Mouse (Mus musculus): Measurements from ENCODE around the gene Necap1. TPM values are rescaled to one million over a fixed set of nuclear protein-coding genes. Genes with fewer than 3 reads are reported as not detected.
A peak's percentile ranks its signal among the peaks of the same experiment; 100 is the strongest.

Necap1 gene
- polyA plus RNA-seq, 1 experiment, result 66.1 TPM

- TF ChIP-seq CTCF (IDR thresholded peaks at IDR 0.05; ENCODE audit: low read depth, low read length), result no peak
- no peak for TF ChIP-seq EP300 (IDR thresholded peaks at IDR 0.05; ENCODE audit: insufficient read depth, low read depth, low read length)
- no peak for TF ChIP-seq POLR2A (IDR thresholded peaks at IDR 0.05; ENCODE audit: insufficient read depth, low read length)
- Histone ChIP-seq H3K9me3 (replicated peaks; ENCODE audit: control insufficient read depth, insufficient read depth, low read length, poor library complexity, severe bottlenecking) (peaks cover 11% of the 10 kb centered on the region), H3K27ac (ENCODE audit: insufficient read depth, low read length) (no peak overlapping the region), H3K27me3 (ENCODE audit: control insufficient read depth, insufficient read depth, low read length, poor library complexity, severe bottlenecking) (no peaks in the 10 kb centered on the region), H3K9ac (ENCODE audit: low read depth, poor library complexity, severe bottlenecking) (no peak overlapping the region), H3K4me3 (ENCODE audit: low read depth, low read length) (no peak overlapping the region), H3K36me3 (ENCODE audit: control insufficient read depth, insufficient read depth, low read length, poor library complexity, severe bottlenecking) (peaks cover 43% of the 10 kb centered on the region), H3K4me1 (ENCODE audit: control insufficient read depth, insufficient read depth, low read length) (no peaks in the 10 kb centered on the region)
Measured at GRCm38 (mm10) chr6:122889599-122889998, 15.3 kb downstream of the Necap1 start.

- H3K9ac ChIP-seq (ENCODE audit: low read depth, poor library complexity, severe bottlenecking), result no peak overlapping the region
- H3K36me3 ChIP-seq (ENCODE audit: control insufficient read depth, insufficient read depth, low read length, poor library complexity, severe bottlenecking), result peaks cover 20% of the 10 kb centered on the region
- TF ChIP-seq EP300 (IDR thresholded peaks at IDR 0.05; ENCODE audit: insufficient read depth, low read depth, low read length), result 0 out of 2 replicates have a peak, but pooled peaks have one; percentile 30
- no peak for TF ChIP-seq POLR2A (IDR thresholded peaks at IDR 0.05; ENCODE audit: insufficient read depth, low read length)
- peak; percentile 76 for TF ChIP-seq CTCF (IDR thresholded peaks at IDR 0.05; ENCODE audit: low read depth, low read length)
- H3K4me3 ChIP-seq (ENCODE audit: low read depth, low read length), result no peak overlapping the region
- H3K27me3 ChIP-seq (ENCODE audit: control insufficient read depth, insufficient read depth, low read length, poor library complexity, severe bottlenecking), result no peaks in the 10 kb centered on the region
- H3K27ac ChIP-seq (ENCODE audit: insufficient read depth, low read length), result no peak overlapping the region
- H3K4me1 ChIP-seq (ENCODE audit: control insufficient read depth, insufficient read depth, low read length), result no peaks in the 10 kb centered on the region
- H3K9me3 ChIP-seq (replicated peaks; ENCODE audit: control insufficient read depth, insufficient read depth, low read length, poor library complexity, severe bottlenecking), result peaks cover 7% of the 10 kb centered on the region
Measured at GRCm38 (mm10) chr6:122892442-122893049, 18.3 kb downstream of the Necap1 start.

GRCm38 (mm10) chr6:122919922-122920321 is 45.6 kb downstream of the Necap1 start:
- TF ChIP-seq CTCF (IDR thresholded peaks at IDR 0.05; ENCODE audit: low read depth, low read length) (no peak), POLR2A (IDR thresholded peaks at IDR 0.05; ENCODE audit: insufficient read depth, low read length) (no peak), EP300 (IDR thresholded peaks at IDR 0.05; ENCODE audit: insufficient read depth, low read depth, low read length) (no peak)
- no peak overlapping the region for H3K27ac ChIP-seq (ENCODE audit: insufficient read depth, low read length)
- no peaks in the 10 kb centered on the region for H3K4me1 ChIP-seq (ENCODE audit: control insufficient read depth, insufficient read depth, low read length)
- H3K9me3 ChIP-seq (replicated peaks; ENCODE audit: control insufficient read depth, insufficient read depth, low read length, poor library complexity, severe bottlenecking), result no peaks in the 10 kb centered on the region
- H3K9ac ChIP-seq (ENCODE audit: low read depth, poor library complexity, severe bottlenecking), result no peak overlapping the region
- no peaks in the 10 kb centered on the region for H3K27me3 ChIP-seq (ENCODE audit: control insufficient read depth, insufficient read depth, low read length, poor library complexity, severe bottlenecking)
- H3K4me3 ChIP-seq (ENCODE audit: low read depth, low read length), result no peak overlapping the region
- no peaks in the 10 kb centered on the region for H3K36me3 ChIP-seq (ENCODE audit: control insufficient read depth, insufficient read depth, low read length, poor library complexity, severe bottlenecking)

- TF ChIP-seq POLR2A (IDR thresholded peaks at IDR 0.05; ENCODE audit: insufficient read depth, low read length) (no peak), EP300 (IDR thresholded peaks at IDR 0.05; ENCODE audit: insufficient read depth, low read depth, low read length) (no peak), CTCF (IDR thresholded peaks at IDR 0.05; ENCODE audit: low read depth, low read length) (no peak)
- Histone ChIP-seq H3K9me3 (replicated peaks; ENCODE audit: control insufficient read depth, insufficient read depth, low read length, poor library complexity, severe bottlenecking) (no peaks in the 10 kb centered on the region), H3K36me3 (ENCODE audit: control insufficient read depth, insufficient read depth, low read length, poor library complexity, severe bottlenecking) (no peaks in the 10 kb centered on the region), H3K27me3 (ENCODE audit: control insufficient read depth, insufficient read depth, low read length, poor library complexity, severe bottlenecking) (no peaks in the 10 kb centered on the region), H3K4me3 (ENCODE audit: low read depth, low read length) (no peak within 1 kb of the TSS), H3K4me1 (ENCODE audit: control insufficient read depth, insufficient read depth, low read length) (no peaks in the 10 kb centered on the region), H3K9ac (ENCODE audit: low read depth, poor library complexity, severe bottlenecking) (no peak within 1 kb of the TSS), H3K27ac (ENCODE audit: insufficient read depth, low read length) (no peak within 1 kb of the TSS)
Measured at GRCm38 (mm10) chr6:122921451-122921850, 47.2 kb downstream of the Necap1 start, which contains the start of gene Clec4a1. TSS of gene Clec4a1 (plus strand) at chr6:122921848.

- no peak for TF ChIP-seq POLR2A (IDR thresholded peaks at IDR 0.05; ENCODE audit: insufficient read depth, low read length)
- no peak for TF ChIP-seq EP300 (IDR thresholded peaks at IDR 0.05; ENCODE audit: insufficient read depth, low read depth, low read length)
- no peak for TF ChIP-seq CTCF (IDR thresholded peaks at IDR 0.05; ENCODE audit: low read depth, low read length)
- Histone ChIP-seq H3K27me3 (ENCODE audit: control insufficient read depth, insufficient read depth, low read length, poor library complexity, severe bottlenecking) (no peaks in the 10 kb centered on the region), H3K4me3 (ENCODE audit: low read depth, low read length) (no peak overlapping the region), H3K9ac (ENCODE audit: low read depth, poor library complexity, severe bottlenecking) (no peak overlapping the region), H3K4me1 (ENCODE audit: control insufficient read depth, insufficient read depth, low read length) (no peaks in the 10 kb centered on the region), H3K9me3 (replicated peaks; ENCODE audit: control insufficient read depth, insufficient read depth, low read length, poor library complexity, severe bottlenecking) (no peaks in the 10 kb centered on the region), H3K27ac (ENCODE audit: insufficient read depth, low read length) (no peak overlapping the region), H3K36me3 (ENCODE audit: control insufficient read depth, insufficient read depth, low read length, poor library complexity, severe bottlenecking) (no peaks in the 10 kb centered on the region)
Measured at GRCm38 (mm10) chr6:122934845-122935244, 60.6 kb downstream of the Necap1 start.

Other genes starting within 250 kb of the Necap1 start
- 203 and 217 TPM in 2 replicates for gene Dppa3, start 248.1 kb upstream of the Necap1 start, polyA plus RNA-seq (2011; ENCODE audit: insufficient read depth, insufficient read length, low read depth, missing spikeins)
- gene Nanog, start 167.0 kb upstream of the Necap1 start, polyA plus RNA-seq (2011; ENCODE audit: insufficient read depth, insufficient read length, low read depth, missing spikeins), result 610 and 613 TPM in 2 replicates
- gene Slc2a3, start 72.8 kb upstream of the Necap1 start, polyA plus RNA-seq (2011; ENCODE audit: insufficient read depth, insufficient read length, low read depth, missing spikeins), result 1,494 and 1,686 TPM in 2 replicates
- 10.9 and 11.6 TPM in 2 replicates for gene Foxj2, start 54.6 kb upstream of the Necap1 start, polyA plus RNA-seq (2011; ENCODE audit: insufficient read depth, insufficient read length, low read depth, missing spikeins)
- gene C3ar1, start 18.3 kb upstream of the Necap1 start, polyA plus RNA-seq (2011; ENCODE audit: insufficient read depth, insufficient read length, low read depth, missing spikeins), result 0.15 TPM in 1 of 2 replicates, not detected in the other
- gene Clec4a1, start 47.4 kb downstream of the Necap1 start, polyA plus RNA-seq (2011; ENCODE audit: insufficient read depth, insufficient read length, low read depth, missing spikeins), result not detected in 2 replicates
- gene Clec4a3, start 78.0 kb downstream of the Necap1 start, polyA plus RNA-seq (2011; ENCODE audit: insufficient read depth, insufficient read length, low read depth, missing spikeins), result not detected in 2 replicates
- gene Clec4a4, start 115.9 kb downstream of the Necap1 start, polyA plus RNA-seq (2011; ENCODE audit: insufficient read depth, insufficient read length, low read depth, missing spikeins), result not detected in 2 replicates
- not detected in 2 replicates for gene Clec4b1, start 175.5 kb downstream of the Necap1 start, polyA plus RNA-seq (2011; ENCODE audit: insufficient read depth, insufficient read length, low read depth, missing spikeins)
- not detected in 2 replicates for gene Clec4a2, start 232.0 kb downstream of the Necap1 start, polyA plus RNA-seq (2011; ENCODE audit: insufficient read depth, insufficient read length, low read depth, missing spikeins)